Mouse (Mus musculus) midbrain, postnatal 0 days (tissue): ENCODE results near the gene Prpf38b. TPM values are rescaled to one million over a fixed set of nuclear protein-coding genes. Genes with fewer than 3 reads are reported as not detected.

Experiments used
- ATAC-seq: fragments of 200-750 bp; cut with Nextera tagmentation; 2 replicates; pipeline ENCODE4 v1.8.0; 2017; ENCODE audit warnings: moderate number of reproducible peaks, mild to moderate bottlenecking, moderate TSS enrichment, moderate library complexity; ENCODE audit not compliant: low FRiP score
- DNase-seq: peaks from one replicate; pipeline ENCODE4 v3.0.0-alpha.2; 2015; ENCODE audit warnings: low spot score
- H3K27ac ChIP-seq: fragments of 300-500 bp; sonication (generic); 2 replicates; pipeline ENCODE4 v1.5.1; 2014; ENCODE audit warnings: low read depth, mild to moderate bottlenecking, low read length, mixed read lengths
- H3K27me3 ChIP-seq: fragments of 300-500 bp; sonication (generic); 2 replicates; pipeline ENCODE4 v1.6.1; 2014; ENCODE audit warnings: low read length, control low read depth, mixed read lengths; ENCODE audit not compliant: insufficient read depth
- H3K36me3 ChIP-seq: fragments of 300-500 bp; sonication (generic); 2 replicates; pipeline ENCODE4 v1.6.1; 2014; ENCODE audit warnings: low read length, control low read depth, mixed read lengths; ENCODE audit not compliant: insufficient read depth
- H3K4me1 ChIP-seq: fragments of 300-500 bp; sonication (generic); 2 replicates; pipeline ENCODE4 v1.6.1; 2014; ENCODE audit warnings: mild to moderate bottlenecking, control low read depth, antibody characterized with exemption, low read length, mixed read lengths; ENCODE audit not compliant: insufficient read depth
- H3K4me2 ChIP-seq: fragments of 300-500 bp; sonication (generic); 2 replicates; pipeline ENCODE4 v1.6.1; 2014; ENCODE audit warnings: low read depth, mild to moderate bottlenecking, low read length, mixed read lengths; ENCODE audit not compliant: poor library complexity, severe bottlenecking
- H3K4me3 ChIP-seq: fragments of 300-500 bp; sonication (generic); 2 replicates; pipeline ENCODE4 v1.5.1; 2014; ENCODE audit warnings: low read depth, mild to moderate bottlenecking, low read length, moderate library complexity
- H3K9ac ChIP-seq: fragments of 300-500 bp; sonication (generic); replicated peaks from 2 replicates; pipeline ENCODE4 v1.6.1; 2014; ENCODE audit warnings: mild to moderate bottlenecking, low read length, moderate library complexity, mixed read lengths; ENCODE audit not compliant: poor library complexity, severe bottlenecking
- H3K9me3 ChIP-seq: fragments of 300-500 bp; sonication (generic); 2 replicates; pipeline ENCODE4 v1.6.1; 2016; ENCODE audit warnings: low read length, control low read depth
- CTCF ChIP-seq: IDR thresholded peaks from 2 replicates; pipeline ENCODE4 v1.5.1; 2016; ENCODE audit warnings: antibody characterized with exemption, mild to moderate bottlenecking
- WGBS: fragments of 180-500 bp; shearing (Covaris S2); extraction: QIAGEN DNeasy Blood & Tissue Kit; methylation state at CpG from one replicate; pipeline ENCODE4 v1.1.7; 2014; 5-methylcytosine and 5-hydroxymethylcytosine counted together
- polyA plus RNA-seq: library from polyadenylated mRNA; unstranded; fragments of >200 nt; fragmentation: Nextera tagmentation; extraction: Ambion mirVana; gene quantifications from 2 replicates; pipeline ENCODE4 v1.2.1, GENCODE M21; 2015
- total RNA-seq: library from RNA; depleted of rRNA; stranded (reverse); fragments of >200 nt; gene quantifications from 2 replicates; pipeline ENCODE4 v1.2.3, GENCODE M21; 2014; rRNA removed

Prpf38b gene
- total RNA-seq (33.5 and 36.9 TPM in 2 replicates), polyA plus RNA-seq (32.5 and 42.2 TPM in 2 replicates)

GRCm38 (mm10) chr3:108911548-108912413 lies at the start of gene Prpf38b:
Gene Prpf38b, minus strand, starts transcription at chr3:108911727.
- Histone ChIP-seq H3K4me2 (peak within 1 kb of the TSS; percentile 98), H3K9ac (peak within 1 kb of the TSS; percentile 79), H3K27ac (peak within 1 kb of the TSS; percentile 91), H3K4me3 (peak within 1 kb of the TSS; percentile 62), H3K4me1 (peaks cover 5% of the 10 kb centered on the region), H3K36me3 (no peaks in the 10 kb centered on the region), H3K27me3 (no peaks in the 10 kb centered on the region), H3K9me3 (no peaks in the 10 kb centered on the region)
- ATAC-seq (peak; percentile 100), DNase-seq (peak; percentile 98)
- 1% methylated on average over 50 of the region's 53 CpGs for WGBS
- TF ChIP-seq CTCF: no peak

- H3K27me3 ChIP-seq: no peaks in the 10 kb centered on the region
- H3K9ac ChIP-seq: peak overlapping the region; percentile 46; the same call in 1 of the 2 replicates
- no peaks in the 10 kb centered on the region for H3K36me3 ChIP-seq
- H3K4me1 ChIP-seq: peaks cover 14% of the 10 kb centered on the region; the same call in 1 of the 2 replicates
- DNase-seq (peak; percentile 92), ATAC-seq (peak; percentile 92)
- 5% methylated on average over 7 of the region's 7 CpGs for WGBS
- H3K9me3 ChIP-seq: no peaks in the 10 kb centered on the region
- peak overlapping the region; percentile 78 for H3K27ac ChIP-seq
- H3K4me2 ChIP-seq: peak overlapping the region; percentile 37
- TF ChIP-seq CTCF: no peak
- H3K4me3 ChIP-seq: no peak overlapping the region
These were observed 49.7 kb upstream of the Prpf38b start for GRCm38 (mm10) chr3:108961226-108961625.

GRCm38 (mm10) chr3:108959680-108960295 lies 48.3 kb upstream of the Prpf38b start:
- Histone ChIP-seq H3K9me3 (no peaks in the 10 kb centered on the region), H3K27ac (no peak overlapping the region), H3K9ac (no peak overlapping the region), H3K4me1 (peaks cover 14% of the 10 kb centered on the region; the same call in 1 of the 2 replicates), H3K4me3 (no peak overlapping the region), H3K36me3 (no peaks in the 10 kb centered on the region), H3K4me2 (no peak overlapping the region), H3K27me3 (no peaks in the 10 kb centered on the region)
- no peak for TF ChIP-seq CTCF
- no peak for DNase-seq
- no peak for ATAC-seq
- 64% methylated on average over 13 of the region's 13 CpGs for WGBS

- H3K36me3 ChIP-seq: no peaks in the 10 kb centered on the region
- no peak overlapping the region for H3K4me2 ChIP-seq
- H3K4me1 ChIP-seq: peaks cover 14% of the 10 kb centered on the region; the same call in 1 of the 2 replicates
- H3K27me3 ChIP-seq: no peaks in the 10 kb centered on the region
- no peak for DNase-seq
- ATAC-seq: no peak
- no peaks in the 10 kb centered on the region for H3K9me3 ChIP-seq
- TF ChIP-seq CTCF: no peak
- no peak overlapping the region for H3K9ac ChIP-seq
- no peak overlapping the region for H3K4me3 ChIP-seq
- no peak overlapping the region for H3K27ac ChIP-seq
These were observed 46.4 kb upstream of the Prpf38b start for GRCm38 (mm10) chr3:108957976-108958375.

- Histone ChIP-seq H3K27me3 (no peaks in the 10 kb centered on the region), H3K4me1 (no peaks in the 10 kb centered on the region), H3K27ac (no peak overlapping the region), H3K4me3 (no peak overlapping the region), H3K9ac (no peak overlapping the region), H3K9me3 (no peaks in the 10 kb centered on the region), H3K4me2 (no peak overlapping the region; the same call in 1 of the 2 replicates), H3K36me3 (no peaks in the 10 kb centered on the region)
- no peak for DNase-seq
- ATAC-seq: no peak
- WGBS: 67% methylated on average over 10 of the region's 10 CpGs
- TF ChIP-seq CTCF: no peak
These were observed 29.5 kb upstream of the Prpf38b start for GRCm38 (mm10) chr3:108940996-108941395.
